Mouse (Mus musculus): ENCODE data around the gene Rap1gap. TPM values are rescaled to one million over a fixed set of nuclear protein-coding genes. Genes with fewer than 3 reads are reported as not detected.
A peak's percentile ranks its signal among the peaks of the same experiment; 100 is the strongest.

Gene Rap1gap
- polyA plus RNA-seq, 1 experiment from 2014 or later = 80.7 TPM

DNA sequence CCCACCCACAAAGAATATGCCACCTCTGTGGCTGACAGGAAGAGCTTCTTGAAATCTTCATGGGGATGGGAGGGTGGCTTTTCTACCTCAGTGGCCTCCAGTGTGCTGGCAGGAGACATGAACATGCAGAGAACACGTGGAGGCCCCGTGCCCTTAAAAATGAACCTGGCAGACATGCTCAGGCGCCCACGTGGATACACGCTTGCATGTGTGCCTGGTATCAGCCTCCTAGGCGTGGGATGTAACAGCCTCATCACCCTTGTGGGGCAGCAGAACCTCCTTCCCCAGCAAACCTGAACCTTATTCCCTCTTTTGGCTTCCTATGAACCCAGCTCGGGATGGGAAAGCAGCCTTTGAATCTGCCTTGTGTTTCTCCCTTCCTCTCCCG is 2.4 kb downstream of the Rap1gap start:
- no peak overlapping the region for H3K4me2 ChIP-seq (replicated peaks)
- H3K36me3 ChIP-seq (replicated peaks; ENCODE audit: control insufficient read depth, insufficient read depth) = no peaks in the 10 kb centered on the region
- H3K27me3 ChIP-seq (ENCODE audit: control insufficient read depth, insufficient read depth, low read length) = no peaks in the 10 kb centered on the region
- DNase-seq (ENCODE audit: low spot score) (no peak), ATAC-seq (ENCODE audit: low FRiP score) (no peak)
- no peaks in the 10 kb centered on the region for H3K9me3 ChIP-seq (ENCODE audit: control insufficient read depth, low read length)
- H3K4me3 ChIP-seq (replicated peaks; ENCODE audit: low read length) = no peak overlapping the region
- no peak overlapping the region for H3K9ac ChIP-seq
- H3K27ac ChIP-seq = no peak overlapping the region
- WGBS = 59% methylated on average over 8 of the region's 8 CpGs
- peaks cover 37% of the 10 kb centered on the region; the same call in 1 of the 2 replicates for H3K4me1 ChIP-seq (replicated peaks; ENCODE audit: control insufficient read depth, insufficient read depth, low read length)

DNA sequence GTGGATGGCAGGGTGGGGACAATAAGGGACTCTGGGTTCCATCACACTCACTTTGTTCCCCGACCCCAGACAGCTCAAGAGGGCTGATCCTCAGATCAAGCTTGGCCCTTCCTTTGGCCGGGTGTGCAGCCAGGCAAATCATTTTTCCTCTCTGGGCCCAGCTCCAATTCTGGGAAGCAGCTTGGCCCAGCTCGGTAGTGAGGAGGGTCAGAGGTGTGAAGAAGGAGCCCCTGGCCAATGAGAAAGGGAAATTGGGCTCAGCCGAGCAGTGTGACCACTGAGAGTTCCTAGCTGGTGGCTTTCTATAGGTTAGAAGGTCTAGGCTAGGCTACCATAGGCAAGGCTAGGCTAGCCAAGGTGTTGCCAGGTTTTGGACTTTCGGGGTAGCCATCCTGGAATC is 3.2 kb downstream of the Rap1gap start:
- ATAC-seq (ENCODE audit: low FRiP score) (no peak), DNase-seq (ENCODE audit: low spot score) (no peak)
- Histone ChIP-seq H3K4me1 (replicated peaks; ENCODE audit: control insufficient read depth, insufficient read depth, low read length) (peaks cover 37% of the 10 kb centered on the region; the same call in 1 of the 2 replicates), H3K9ac (peak overlapping the region; percentile 12; the same call in 1 of the 2 replicates), H3K4me2 (replicated peaks) (0 out of 2 replicates have a peak overlapping the region, but pooled peaks have one; percentile 8), H3K36me3 (replicated peaks; ENCODE audit: control insufficient read depth, insufficient read depth) (no peaks in the 10 kb centered on the region), H3K27me3 (ENCODE audit: control insufficient read depth, insufficient read depth, low read length) (no peaks in the 10 kb centered on the region), H3K9me3 (ENCODE audit: control insufficient read depth, low read length) (no peaks in the 10 kb centered on the region), H3K4me3 (replicated peaks; ENCODE audit: low read length) (no peak overlapping the region), H3K27ac (no peak overlapping the region)
- WGBS = 45% methylated on average over 5 of the region's 5 CpGs

DNA sequence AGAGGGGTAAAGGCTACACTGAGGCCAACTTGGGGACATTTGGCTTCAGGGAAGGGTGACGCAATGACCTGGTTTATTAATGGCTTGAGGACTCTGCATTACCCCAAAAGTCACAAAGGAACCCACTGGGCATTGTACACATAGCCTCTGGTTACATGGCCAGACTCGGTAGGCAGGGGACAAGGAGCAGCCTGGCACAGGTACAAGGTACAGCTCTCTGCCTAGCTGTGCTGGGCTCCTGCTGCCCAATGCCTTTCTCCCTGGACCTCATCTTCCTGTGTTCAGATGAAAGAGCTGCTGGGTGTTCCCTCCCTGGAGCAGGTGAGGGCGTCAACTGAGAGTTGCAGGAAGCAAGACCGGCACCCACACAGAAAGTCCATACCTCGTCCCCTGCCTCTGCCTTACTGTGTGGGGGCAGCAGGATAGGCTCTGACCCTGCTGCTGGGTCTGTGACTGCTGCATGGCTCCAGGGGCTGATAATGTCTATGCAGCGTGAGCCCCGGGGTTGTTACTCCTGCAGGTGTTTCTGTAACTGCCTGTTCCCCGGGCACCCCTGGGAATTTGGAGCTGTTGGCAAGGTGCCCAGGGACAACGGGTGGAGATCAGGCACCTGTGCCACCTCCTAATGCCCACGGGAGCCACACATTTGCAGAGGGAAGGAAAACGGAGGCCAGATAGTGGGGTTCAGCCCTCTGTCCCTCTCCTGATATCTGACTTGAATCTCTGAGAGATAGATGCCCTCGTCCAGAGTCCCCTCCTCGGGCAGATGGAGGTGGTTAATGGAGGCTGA is 7.4 kb downstream of the Rap1gap start:
- H3K27ac ChIP-seq = no peak overlapping the region
- ATAC-seq (ENCODE audit: low FRiP score) (no peak), DNase-seq (ENCODE audit: low spot score) (no peak)
- no peak overlapping the region for H3K4me3 ChIP-seq (replicated peaks; ENCODE audit: low read length)
- no peaks in the 10 kb centered on the region for H3K36me3 ChIP-seq (replicated peaks; ENCODE audit: control insufficient read depth, insufficient read depth)
- H3K9ac ChIP-seq = no peak overlapping the region
- WGBS = 79% methylated on average over 13 of the region's 13 CpGs
- no peak overlapping the region for H3K4me2 ChIP-seq (replicated peaks)
- H3K27me3 ChIP-seq (ENCODE audit: control insufficient read depth, insufficient read depth, low read length) = no peaks in the 10 kb centered on the region
- peaks cover 10% of the 10 kb centered on the region; the same call in 1 of the 2 replicates for H3K4me1 ChIP-seq (replicated peaks; ENCODE audit: control insufficient read depth, insufficient read depth, low read length)
- no peaks in the 10 kb centered on the region for H3K9me3 ChIP-seq (ENCODE audit: control insufficient read depth, low read length)

DNA sequence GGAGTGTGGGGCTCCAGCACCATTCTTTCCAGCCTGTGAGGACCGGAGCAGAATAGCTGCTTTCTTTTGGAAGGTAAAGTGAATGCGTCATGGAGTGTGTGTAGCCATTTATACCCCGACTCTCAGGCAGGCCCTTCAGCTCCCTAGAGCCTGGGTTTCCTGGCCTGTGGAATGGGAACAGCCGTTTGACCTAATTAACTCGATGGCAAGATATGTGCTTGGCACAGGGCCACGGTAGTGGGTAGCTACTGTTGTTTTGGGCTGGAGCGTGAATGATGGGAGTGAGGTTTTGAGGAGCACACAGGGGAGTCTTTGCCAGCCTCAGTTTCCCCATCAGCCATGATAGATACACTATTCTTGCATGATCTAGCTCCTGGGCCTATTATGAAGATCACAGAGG is 11.0 kb downstream of the Rap1gap start:
- no peaks in the 10 kb centered on the region for H3K9me3 ChIP-seq (ENCODE audit: control insufficient read depth, low read length)
- H3K27ac ChIP-seq = no peak overlapping the region
- H3K9ac ChIP-seq = no peak overlapping the region
- H3K4me1 ChIP-seq (replicated peaks; ENCODE audit: control insufficient read depth, insufficient read depth, low read length) = peaks cover 2% of the 10 kb centered on the region; the same call in 1 of the 2 replicates
- ATAC-seq (ENCODE audit: low FRiP score) = no peak
- H3K36me3 ChIP-seq (replicated peaks; ENCODE audit: control insufficient read depth, insufficient read depth) = no peaks in the 10 kb centered on the region
- WGBS = 52% methylated on average over 7 of the region's 7 CpGs
- no peak for DNase-seq (ENCODE audit: low spot score)
- 0 out of 2 replicates have a peak, but pooled peaks cover 3% of the 10 kb centered on the region for H3K27me3 ChIP-seq (ENCODE audit: control insufficient read depth, insufficient read depth, low read length)
- no peak overlapping the region for H3K4me3 ChIP-seq (replicated peaks; ENCODE audit: low read length)
- H3K4me2 ChIP-seq (replicated peaks) = no peak overlapping the region

DNA sequence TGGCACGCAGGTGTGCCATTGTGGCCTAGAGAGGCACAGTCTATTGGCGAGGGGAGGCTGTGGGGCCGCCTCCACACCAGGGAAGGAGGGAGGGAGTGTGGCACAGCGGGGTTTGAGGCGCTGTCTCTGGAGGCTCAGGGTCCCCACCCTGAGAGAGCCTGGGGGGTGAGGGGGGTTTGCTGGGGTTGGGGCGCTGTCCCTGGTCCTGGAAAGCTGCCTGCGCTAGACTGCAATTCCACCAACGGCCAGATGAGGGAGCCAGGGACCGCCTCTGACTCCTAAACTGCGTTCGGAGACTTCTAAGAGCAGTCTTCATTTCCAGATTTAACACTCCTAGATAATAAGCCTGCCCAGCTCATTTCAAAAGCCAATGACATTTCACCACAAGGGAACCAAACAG is 11.5 kb downstream of the Rap1gap start:
- H3K4me3 ChIP-seq (replicated peaks; ENCODE audit: low read length) = no peak overlapping the region
- ATAC-seq (ENCODE audit: low FRiP score) (0 out of 2 replicates have a peak, but pooled peaks have one; percentile 19), DNase-seq (ENCODE audit: low spot score) (peak; percentile 91)
- H3K9me3 ChIP-seq (ENCODE audit: control insufficient read depth, low read length) = no peaks in the 10 kb centered on the region
- WGBS = 13% methylated on average over 11 of the region's 11 CpGs
- peaks cover 7% of the 10 kb centered on the region for H3K4me1 ChIP-seq (replicated peaks; ENCODE audit: control insufficient read depth, insufficient read depth, low read length)
- no peak overlapping the region for H3K9ac ChIP-seq
- H3K27ac ChIP-seq = no peak overlapping the region
- H3K4me2 ChIP-seq (replicated peaks) = no peak overlapping the region
- H3K36me3 ChIP-seq (replicated peaks; ENCODE audit: control insufficient read depth, insufficient read depth) = no peaks in the 10 kb centered on the region
- 0 out of 2 replicates have a peak, but pooled peaks cover 4% of the 10 kb centered on the region for H3K27me3 ChIP-seq (ENCODE audit: control insufficient read depth, insufficient read depth, low read length)

DNA sequence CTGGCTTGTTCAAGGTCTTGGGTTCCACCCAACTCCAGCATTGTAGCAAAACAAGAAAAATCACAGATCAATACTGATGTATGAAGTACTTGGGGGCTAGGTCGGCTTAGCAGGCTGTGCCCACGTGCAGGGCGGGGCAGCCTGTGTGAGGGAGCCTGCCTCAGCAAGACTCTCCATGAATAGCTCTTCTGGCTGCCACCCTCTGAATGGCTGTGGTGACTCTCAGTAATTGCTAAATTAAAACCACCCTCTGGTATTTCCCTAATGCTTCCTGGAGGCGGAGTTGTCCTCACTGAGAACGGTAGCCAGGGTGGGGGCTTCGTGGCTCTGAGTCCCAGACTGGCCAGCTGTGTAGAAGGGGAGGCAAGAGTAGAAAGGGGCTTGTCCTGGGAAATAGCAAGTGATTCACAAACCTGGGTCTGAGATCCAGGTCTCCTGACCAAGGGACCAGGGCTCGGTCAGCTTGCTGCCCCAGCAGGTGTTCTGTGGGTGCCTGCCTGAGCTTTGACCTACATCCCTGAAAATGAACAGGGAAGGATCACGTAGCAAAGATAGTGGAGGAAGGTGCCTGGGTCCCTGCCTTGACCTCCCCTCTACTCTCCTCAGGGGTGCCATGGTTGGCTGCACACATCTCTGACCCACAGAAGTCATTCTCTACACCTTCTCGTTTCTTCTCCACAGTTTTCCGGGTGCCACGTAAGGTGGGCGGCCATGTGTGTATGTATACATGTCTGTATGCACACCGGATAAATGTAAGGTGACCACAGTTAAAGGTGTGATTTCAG is 12.4 kb downstream of the Rap1gap start:
- peaks cover 16% of the 10 kb centered on the region for H3K4me1 ChIP-seq (replicated peaks; ENCODE audit: control insufficient read depth, insufficient read depth, low read length)
- no peak overlapping the region for H3K4me3 ChIP-seq (replicated peaks; ENCODE audit: low read length)
- no peak overlapping the region for H3K4me2 ChIP-seq (replicated peaks)
- ATAC-seq (ENCODE audit: low FRiP score) (no peak), DNase-seq (ENCODE audit: low spot score) (no peak)
- no peak overlapping the region for H3K27ac ChIP-seq
- no peaks in the 10 kb centered on the region for H3K9me3 ChIP-seq (ENCODE audit: control insufficient read depth, low read length)
- H3K9ac ChIP-seq = no peak overlapping the region
- 0 out of 2 replicates have a peak, but pooled peaks cover 4% of the 10 kb centered on the region for H3K27me3 ChIP-seq (ENCODE audit: control insufficient read depth, insufficient read depth, low read length)
- 73% methylated on average over 13 of the region's 13 CpGs for WGBS
- no peaks in the 10 kb centered on the region for H3K36me3 ChIP-seq (replicated peaks; ENCODE audit: control insufficient read depth, insufficient read depth)

DNA sequence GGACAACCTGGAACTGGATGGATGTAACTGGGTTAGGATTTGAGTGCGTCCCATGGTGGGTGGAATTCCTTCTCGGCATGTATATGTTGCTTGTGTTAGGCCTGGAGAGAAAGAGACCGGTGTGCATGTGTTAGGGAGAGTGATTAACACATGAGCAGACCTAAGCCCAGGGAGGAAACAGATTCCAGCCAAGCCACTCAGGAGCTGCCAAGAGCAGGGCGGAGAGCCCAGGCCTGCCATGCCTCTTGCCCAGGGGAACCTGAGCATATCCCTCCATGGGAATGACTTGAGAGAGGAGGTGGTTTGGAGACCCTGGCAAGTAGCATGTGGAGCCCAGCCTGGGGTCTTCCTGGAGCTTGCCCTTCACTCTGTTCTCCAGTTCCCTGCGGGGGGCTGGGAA is 13.4 kb downstream of the Rap1gap start:
- Histone ChIP-seq H3K4me2 (replicated peaks) (no peak overlapping the region), H3K27me3 (ENCODE audit: control insufficient read depth, insufficient read depth, low read length) (0 out of 2 replicates have a peak, but pooled peaks cover 4% of the 10 kb centered on the region), H3K27ac (no peak overlapping the region), H3K4me3 (replicated peaks; ENCODE audit: low read length) (no peak overlapping the region), H3K9me3 (ENCODE audit: control insufficient read depth, low read length) (no peaks in the 10 kb centered on the region), H3K9ac (no peak overlapping the region), H3K4me1 (replicated peaks; ENCODE audit: control insufficient read depth, insufficient read depth, low read length) (peaks cover 22% of the 10 kb centered on the region), H3K36me3 (replicated peaks; ENCODE audit: control insufficient read depth, insufficient read depth) (no peaks in the 10 kb centered on the region)
- WGBS = 82% methylated on average over 5 of the region's 5 CpGs
- ATAC-seq (ENCODE audit: low FRiP score) = no peak
- DNase-seq (ENCODE audit: low spot score) = no peak

DNA sequence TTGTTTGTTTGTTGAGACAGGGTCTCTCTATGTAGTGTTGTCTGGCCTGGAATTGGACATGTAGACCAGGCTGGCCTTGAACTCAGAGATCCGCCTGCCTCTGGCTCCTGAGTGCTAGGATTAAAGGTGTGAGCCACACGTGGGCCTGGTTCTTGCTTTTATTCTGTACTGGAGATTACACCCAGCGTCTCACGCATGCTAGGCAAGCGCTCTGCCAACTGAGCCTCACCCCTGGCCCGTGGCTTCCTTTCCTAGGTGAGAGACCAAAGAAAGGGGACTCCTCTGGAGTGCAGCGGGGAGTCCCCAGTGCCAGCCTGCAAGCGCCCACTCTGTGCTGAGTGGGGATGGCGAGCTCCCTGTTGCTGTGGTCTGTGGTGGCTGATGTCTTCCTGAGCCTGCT is 14.0 kb downstream of the Rap1gap start:
- DNase-seq (ENCODE audit: low spot score) (no peak), ATAC-seq (ENCODE audit: low FRiP score) (no peak)
- Histone ChIP-seq H3K4me2 (replicated peaks) (no peak overlapping the region), H3K4me1 (replicated peaks; ENCODE audit: control insufficient read depth, insufficient read depth, low read length) (peaks cover 22% of the 10 kb centered on the region), H3K9ac (no peak overlapping the region), H3K27ac (no peak overlapping the region), H3K4me3 (replicated peaks; ENCODE audit: low read length) (no peak overlapping the region), H3K9me3 (ENCODE audit: control insufficient read depth, low read length) (no peaks in the 10 kb centered on the region), H3K36me3 (replicated peaks; ENCODE audit: control insufficient read depth, insufficient read depth) (no peaks in the 10 kb centered on the region), H3K27me3 (ENCODE audit: control insufficient read depth, insufficient read depth, low read length) (0 out of 2 replicates have a peak, but pooled peaks cover 4% of the 10 kb centered on the region)
- WGBS = 77% methylated on average over 9 of the region's 9 CpGs

DNA sequence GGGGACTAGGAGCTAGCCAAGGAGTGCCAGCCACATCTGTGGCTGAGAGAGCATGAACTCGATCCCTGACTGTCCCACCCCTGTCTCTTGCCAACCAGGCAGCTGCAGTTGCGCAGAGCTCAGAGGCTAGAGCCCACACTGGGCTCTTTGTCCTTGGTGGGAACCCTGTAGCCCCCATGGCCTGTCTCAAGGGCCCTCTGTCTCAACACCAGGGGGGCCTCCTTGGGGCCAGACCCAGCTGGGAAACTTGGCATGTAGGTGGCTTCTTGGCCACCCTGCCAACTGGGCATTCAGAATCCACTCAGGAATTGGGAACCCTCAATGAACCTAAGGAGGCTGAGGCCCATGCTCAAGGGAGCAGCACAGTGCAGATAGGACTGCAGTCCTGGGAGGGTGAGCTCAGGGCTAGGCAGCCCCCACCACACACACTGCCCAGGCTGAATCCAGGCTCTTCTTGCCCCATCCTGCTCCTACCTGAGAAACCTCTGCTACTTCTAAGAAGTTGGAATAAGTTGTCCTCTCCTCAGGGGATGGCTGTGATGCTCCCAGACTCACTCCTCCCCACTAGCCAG is 15.5 kb downstream of the Rap1gap start:
- Histone ChIP-seq H3K4me3 (replicated peaks; ENCODE audit: low read length) (no peak overlapping the region), H3K36me3 (replicated peaks; ENCODE audit: control insufficient read depth, insufficient read depth) (no peaks in the 10 kb centered on the region), H3K4me1 (replicated peaks; ENCODE audit: control insufficient read depth, insufficient read depth, low read length) (peaks cover 22% of the 10 kb centered on the region), H3K27me3 (ENCODE audit: control insufficient read depth, insufficient read depth, low read length) (0 out of 2 replicates have a peak, but pooled peaks cover 4% of the 10 kb centered on the region), H3K4me2 (replicated peaks) (peak overlapping the region; percentile 17; the same call in 1 of the 2 replicates), H3K9me3 (ENCODE audit: control insufficient read depth, low read length) (no peaks in the 10 kb centered on the region), H3K27ac (peak overlapping the region; percentile 71), H3K9ac (no peak overlapping the region)
- ATAC-seq (ENCODE audit: low FRiP score) = no peak
- 69% methylated on average over 2 of the region's 2 CpGs for WGBS
- no peak for DNase-seq (ENCODE audit: low spot score)

Measured in hindbrain, embryonic 14.5 days (tissue).